Mouse (Mus musculus) ES-Bruce4 (cell line): ENCODE measurements around the gene Antxr1. TPM values are rescaled to one million over a fixed set of nuclear protein-coding genes. Genes with fewer than 3 reads are reported as not detected.

Experiments
- H3K27ac ChIP-seq: 2 replicates; pipeline ENCODE4 v1.5.1; 2012; ENCODE audit warnings: low read length, inconsistent platforms; ENCODE audit not compliant: insufficient read depth
- H3K27me3 ChIP-seq: 2 replicates; pipeline ENCODE4 v1.6.1; 2012; ENCODE audit warnings: mild to moderate bottlenecking, low read length, inconsistent platforms; ENCODE audit not compliant: control insufficient read depth, poor library complexity, insufficient read depth, severe bottlenecking
- H3K36me3 ChIP-seq: 2 replicates; pipeline ENCODE4 v1.6.1; 2012; ENCODE audit warnings: inconsistent platforms, mild to moderate bottlenecking, low read length, moderate library complexity; ENCODE audit not compliant: control insufficient read depth, poor library complexity, insufficient read depth, severe bottlenecking
- H3K4me1 ChIP-seq: one replicate; pipeline ENCODE4 v1.8.1; 2011; ENCODE audit warnings: low read length; ENCODE audit not compliant: control insufficient read depth, insufficient read depth
- H3K4me3 ChIP-seq: 2 replicates; pipeline ENCODE4 v1.5.1; 2011; ENCODE audit warnings: low read depth, mild to moderate bottlenecking, low read length
- H3K9ac ChIP-seq: 2 replicates; pipeline ENCODE4 v1.6.1; 2012; ENCODE audit warnings: low read depth, mild to moderate bottlenecking, inconsistent platforms; ENCODE audit not compliant: poor library complexity, severe bottlenecking
- H3K9me3 ChIP-seq: replicated peaks from 2 replicates; pipeline ENCODE4 v1.6.1; 2012; ENCODE audit warnings: mild to moderate bottlenecking, low read length, inconsistent platforms; ENCODE audit not compliant: control insufficient read depth, poor library complexity, insufficient read depth, severe bottlenecking
- CTCF ChIP-seq: IDR thresholded peaks from one replicate; pipeline ENCODE4 v1.8.1; 2011; ENCODE audit warnings: low read depth, low read length
- EP300 ChIP-seq: IDR thresholded peaks from 2 replicates; pipeline ENCODE4 v1.6.1; 2011; ENCODE audit warnings: low read depth, low read length; ENCODE audit not compliant: insufficient read depth
- POLR2A ChIP-seq: IDR thresholded peaks from one replicate; pipeline ENCODE4 v1.8.1; 2011; ENCODE audit warnings: low read length; ENCODE audit not compliant: insufficient read depth
- polyA plus RNA-seq: library from polyadenylated mRNA; stranded (reverse); fragments of >200 nt; gene quantifications from 2 replicates; pipeline ENCODE4 v1.2.4, GENCODE M21; 2011; ENCODE audit warnings: low read depth; ENCODE audit not compliant: missing spikeins, insufficient read depth, insufficient read length

Antxr1 gene
- polyA plus RNA-seq, 1 experiment, result 1.6 TPM

- Histone ChIP-seq H3K9me3 (no peaks in the 10 kb centered on the region), H3K9ac (no peak overlapping the region), H3K4me3 (no peak overlapping the region), H3K36me3 (no peaks in the 10 kb centered on the region), H3K27ac (no peak overlapping the region), H3K27me3 (no peaks in the 10 kb centered on the region), H3K4me1 (no peaks in the 10 kb centered on the region)
- TF ChIP-seq POLR2A, result no peak
- no peak for TF ChIP-seq CTCF
- no peak for TF ChIP-seq EP300
Observed at GRCm38 (mm10) chr6:87203065-87203464, 132.6 kb downstream of the Antxr1 start.

GRCm38 (mm10) chr6:87202048-87202605, 133.5 kb downstream of the Antxr1 start:
- Histone ChIP-seq H3K9me3 (no peaks in the 10 kb centered on the region), H3K9ac (no peak overlapping the region), H3K27ac (no peak overlapping the region), H3K36me3 (no peaks in the 10 kb centered on the region), H3K4me1 (no peaks in the 10 kb centered on the region), H3K4me3 (no peak overlapping the region), H3K27me3 (no peaks in the 10 kb centered on the region)
- TF ChIP-seq EP300, result no peak
- TF ChIP-seq POLR2A, result no peak
- TF ChIP-seq CTCF, result no peak

- Histone ChIP-seq H3K27ac (no peak overlapping the region), H3K9ac (no peak overlapping the region), H3K27me3 (no peaks in the 10 kb centered on the region), H3K36me3 (no peaks in the 10 kb centered on the region), H3K4me3 (no peak overlapping the region), H3K4me1 (no peaks in the 10 kb centered on the region), H3K9me3 (no peaks in the 10 kb centered on the region)
- TF ChIP-seq CTCF (no peak), POLR2A (no peak), EP300 (no peak)
Observed at GRCm38 (mm10) chr6:87189755-87190154, 145.9 kb downstream of the Antxr1 start.

- Histone ChIP-seq H3K4me3 (no peak overlapping the region), H3K27me3 (no peaks in the 10 kb centered on the region), H3K9me3 (no peaks in the 10 kb centered on the region), H3K27ac (no peak overlapping the region), H3K9ac (no peak overlapping the region), H3K36me3 (no peaks in the 10 kb centered on the region), H3K4me1 (no peaks in the 10 kb centered on the region)
- TF ChIP-seq POLR2A, result no peak
- TF ChIP-seq EP300, result no peak
- TF ChIP-seq CTCF, result no peak
Observed at GRCm38 (mm10) chr6:87186988-87187387, 148.6 kb downstream of the Antxr1 start.

GRCm38 (mm10) chr6:87184418-87184817, 151.2 kb downstream of the Antxr1 start:
- Histone ChIP-seq H3K27me3 (no peaks in the 10 kb centered on the region), H3K27ac (no peak overlapping the region), H3K4me1 (no peaks in the 10 kb centered on the region), H3K4me3 (no peak overlapping the region), H3K9me3 (no peaks in the 10 kb centered on the region), H3K9ac (no peak overlapping the region), H3K36me3 (no peaks in the 10 kb centered on the region)
- TF ChIP-seq EP300 (no peak), CTCF (no peak)

GRCm38 (mm10) chr6:87183981-87184380, 151.6 kb downstream of the Antxr1 start:
- Histone ChIP-seq H3K4me1 (no peaks in the 10 kb centered on the region), H3K9me3 (no peaks in the 10 kb centered on the region), H3K9ac (no peak overlapping the region), H3K27me3 (no peaks in the 10 kb centered on the region), H3K36me3 (no peaks in the 10 kb centered on the region), H3K27ac (no peak overlapping the region), H3K4me3 (no peak overlapping the region)
- TF ChIP-seq CTCF, result no peak
- no peak for TF ChIP-seq POLR2A
- no peak for TF ChIP-seq EP300
